In the genomic region with DNA sequence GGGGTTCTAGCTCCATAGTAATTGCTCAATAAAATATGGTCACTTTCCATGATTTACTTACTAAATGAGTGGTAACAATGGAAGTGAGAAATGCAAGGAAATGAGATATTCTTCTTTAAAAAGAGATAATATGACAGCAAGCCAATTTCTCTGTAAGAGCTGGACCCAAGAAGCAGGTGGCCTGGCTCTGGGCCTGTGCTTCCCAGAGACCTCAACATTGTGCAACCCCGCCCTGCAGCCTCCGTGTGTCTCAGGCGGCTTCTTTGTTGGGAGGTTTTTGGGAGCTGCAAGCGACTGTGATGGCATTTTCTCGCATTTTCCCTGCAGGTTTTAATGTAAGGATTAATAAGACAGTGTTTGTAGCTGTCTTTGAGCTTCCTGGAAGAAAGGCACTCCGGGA, we compare ENCODE assay signal across 14 mouse cellular contexts.
"Had no signal": no experiment of that assay in that cellular context is flagged by ENCODE, and none has a peak within 500 bp of the region (broad histone marks: within the 10 kb centered on the region; RNA-seq: fewer than 3 reads in every experiment).

No protein-coding gene starts in this region.

- ATAC-seq: midbrain, embryonic 13.5 days had no signal

- H3K4me3 ChIP-seq: limb, embryonic 15.5 days; midbrain, embryonic 13.5 days; neural tube, embryonic 12.5 days; stomach, embryonic 15.5 days had no signal

- H3K27ac ChIP-seq: limb, embryonic 15.5 days; liver, embryonic 14.5 days; midbrain, embryonic 13.5 days; neural tube, embryonic 12.5 days; stomach, embryonic 15.5 days had no signal

- DNase-seq: kidney, adult 11 months; kidney, adult 9 months; kidney, postnatal 14 days; layer of hippocampus, postnatal 36 days; lung, adult 18-20 months; right cerebral cortex, postnatal 4 days; spleen, adult 18-20 months; thymus, adult 2 months; thymus, postnatal 25 days had no signal
